Mouse (Mus musculus) heart, postnatal 4 days (tissue): ENCODE data around the gene Pnn. TPM values are rescaled to one million over a fixed set of nuclear protein-coding genes. Genes with fewer than 3 reads are reported as not detected.

Source experiments
- DNase-seq: peaks from one replicate; pipeline ENCODE4 v3.0.0; 2021
- total RNA-seq, 2 experiments: library from RNA; stranded (reverse); gene quantifications; 2 replicates each; pipeline ENCODE4 v1.2.3; 2021

Gene Pnn
- total RNA-seq, 2 experiments from 2014 or later = 38.5 to 40.4 TPM

DNA sequence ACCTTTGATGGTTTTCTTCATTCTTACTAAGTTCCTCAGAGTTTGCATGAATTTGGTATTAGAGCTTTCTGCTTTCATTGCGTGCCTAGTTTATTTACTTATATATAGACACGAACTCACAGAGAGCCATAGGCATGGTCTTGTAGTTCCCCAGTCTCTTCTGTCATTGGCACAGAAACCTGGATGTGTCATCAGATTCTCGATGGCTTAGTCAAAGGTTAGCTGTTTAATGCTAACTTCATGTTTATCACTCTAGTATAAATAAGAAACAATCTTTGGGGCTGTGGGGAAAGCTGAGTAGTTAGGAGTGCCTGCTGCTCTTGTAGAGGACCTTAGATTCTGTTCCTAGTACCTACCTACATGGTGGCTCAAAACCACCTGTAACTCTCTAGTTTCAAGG lies 10.3 kb downstream of the Pnn start:
- no peak for DNase-seq

- DNase-seq = no peak
Observed at GRCm38 (mm10) chr12:59077883-59078282, 11.2 kb downstream of the Pnn start.

DNA sequence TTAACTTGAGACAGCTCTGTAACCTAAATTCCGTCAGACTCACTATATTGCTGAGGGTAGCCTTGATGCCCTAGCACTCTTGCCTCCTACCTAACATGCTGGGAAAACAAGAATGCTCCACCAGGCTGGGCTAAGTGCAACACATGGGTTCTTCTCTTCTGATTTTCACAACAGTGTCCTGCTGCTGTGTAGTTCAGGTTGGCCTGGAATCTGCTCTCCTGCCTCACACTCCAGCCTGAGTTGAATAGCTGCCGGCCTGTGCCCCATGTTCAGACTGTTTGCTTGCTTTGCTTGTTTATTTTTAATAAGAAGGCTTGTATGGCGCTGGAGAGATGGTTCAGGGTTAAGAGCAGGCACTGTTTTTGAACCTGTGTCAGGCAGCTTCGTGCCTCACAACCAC lies 13.8 kb downstream of the Pnn start:
- DNase-seq = no peak

DNA sequence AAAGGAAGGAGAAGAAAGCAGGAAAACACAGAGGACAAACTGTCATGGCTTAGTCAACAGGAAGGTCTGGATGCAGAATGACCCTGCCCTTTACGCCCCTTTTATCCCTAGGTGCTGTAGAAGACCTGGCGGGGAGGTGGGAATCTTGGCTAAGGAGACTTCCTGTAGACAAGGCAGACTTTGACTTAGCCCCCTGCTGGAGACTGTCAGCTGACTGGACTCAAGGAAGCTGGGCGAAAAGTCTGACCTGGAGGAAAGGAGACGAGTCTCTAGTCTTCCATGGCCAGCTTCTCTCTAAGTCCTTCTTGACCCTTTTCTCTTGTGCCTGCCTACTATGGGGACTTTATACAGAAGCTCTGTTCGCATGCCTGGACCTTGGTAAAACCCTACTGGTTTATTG lies 17.8 kb downstream of the Pnn start:
- DNase-seq = no peak

DNA sequence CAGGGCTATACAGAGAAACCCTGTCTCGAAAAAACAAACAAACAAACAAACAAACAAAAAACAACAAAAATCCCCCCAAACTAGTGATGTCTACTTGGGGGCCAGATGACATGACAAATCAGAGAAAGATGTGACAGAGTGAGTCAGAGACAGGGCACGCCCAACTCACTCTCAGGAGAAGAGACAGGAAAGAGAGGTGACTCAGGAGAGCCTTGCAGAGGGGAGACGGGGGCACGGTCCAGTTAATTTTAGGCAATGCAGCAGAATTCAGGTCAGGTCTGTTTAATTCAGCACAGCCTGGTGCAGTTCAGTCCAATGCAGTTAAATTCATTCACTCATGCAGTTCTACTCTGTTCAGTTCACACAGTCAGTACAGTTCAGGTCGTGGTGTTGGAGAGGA lies 19.5 kb downstream of the Pnn start:
- no peak for DNase-seq

- DNase-seq = no peak
Observed at GRCm38 (mm10) chr12:59093543-59093942, 26.9 kb downstream of the Pnn start.

- DNase-seq = no peak
Observed at GRCm38 (mm10) chr12:59095104-59096025, 28.7 kb downstream of the Pnn start, which contains the start of gene Mia2. Mia2 (plus strand) TSS chr12:59095799.

DNA sequence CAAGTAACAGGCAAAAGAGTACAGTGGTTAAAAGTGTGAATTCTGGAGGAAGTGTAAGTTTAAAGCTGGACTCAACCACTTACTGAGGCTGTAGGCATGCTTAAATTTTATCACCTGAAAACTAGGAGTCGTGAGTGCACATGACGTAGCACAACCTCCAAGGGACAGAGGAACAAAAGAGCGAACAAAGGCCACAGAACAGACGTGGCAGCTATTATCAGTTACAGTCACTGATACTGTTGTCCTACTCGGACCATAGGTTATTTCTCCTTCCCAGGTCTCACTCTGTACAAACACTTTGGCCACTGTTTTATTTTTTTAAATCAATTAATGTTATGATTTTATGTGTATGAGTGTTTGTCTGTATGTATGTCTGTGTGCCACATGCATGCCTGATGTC lies 38.1 kb downstream of the Pnn start:
- no peak for DNase-seq

DNA sequence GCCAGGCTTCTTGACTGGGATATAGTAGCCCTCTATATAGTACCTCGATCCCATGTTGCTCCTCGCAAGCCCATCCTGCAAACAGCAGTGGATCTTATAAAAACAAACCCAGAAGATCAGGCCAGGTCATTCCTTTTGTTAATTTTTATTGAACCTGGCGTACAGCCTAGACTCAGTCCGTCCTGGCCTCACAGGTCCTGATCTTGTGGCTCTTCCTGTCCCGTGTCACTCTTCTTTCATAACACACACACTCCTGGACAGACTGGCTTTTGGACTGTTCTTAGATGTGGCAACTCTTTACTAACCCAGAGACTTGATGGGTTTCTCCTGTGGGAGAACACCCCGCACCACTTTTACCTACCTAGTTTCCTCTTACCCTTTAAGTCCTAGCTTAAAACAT lies 39.2 kb downstream of the Pnn start:
- no peak for DNase-seq

DNA sequence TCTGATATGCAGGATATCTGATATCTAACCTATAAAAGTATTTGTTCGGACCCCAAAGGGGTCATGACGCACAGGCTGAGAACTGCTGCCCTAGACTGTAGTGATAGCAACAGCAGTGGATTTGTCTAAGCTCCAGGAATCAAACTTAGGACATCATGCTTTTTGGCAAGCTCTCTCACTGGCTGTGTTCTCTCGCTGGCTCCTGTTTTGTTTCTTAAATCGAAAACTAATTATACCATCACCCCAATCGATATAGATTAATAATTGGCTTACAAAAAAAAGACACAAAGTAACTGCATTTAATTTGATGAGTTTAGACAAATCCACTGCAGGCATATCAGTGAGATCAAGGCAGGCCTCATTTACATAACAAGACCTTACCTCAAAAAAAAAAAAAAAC lies 39.8 kb downstream of the Pnn start:
- no peak for DNase-seq

GRCm38 (mm10) chr12:59107926-59108325 lies 41.2 kb downstream of the Pnn start:
- DNase-seq = no peak

DNA sequence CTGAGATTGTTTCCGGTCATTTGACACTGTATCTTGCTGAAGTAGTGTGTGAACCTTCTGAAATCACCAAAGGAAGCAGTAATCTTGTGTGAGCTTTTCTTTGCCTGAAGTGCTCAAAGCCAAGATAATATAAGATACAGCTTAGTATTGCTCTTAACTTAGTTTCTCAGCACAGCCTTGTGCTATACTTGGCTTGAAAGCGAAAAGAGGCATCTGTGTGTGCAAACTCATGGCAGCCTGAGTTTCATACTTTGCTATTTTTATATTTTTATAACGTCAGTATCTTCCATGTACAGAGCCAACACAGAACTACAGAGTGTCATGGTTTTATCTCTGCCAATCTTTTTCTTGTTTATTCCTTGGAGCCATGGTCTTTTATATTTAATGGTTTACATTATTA lies 50.5 kb downstream of the Pnn start:
- no peak for DNase-seq

Other genes with a start within 250 kb of the Pnn start
- 10 to 100 TPM; 51.0 to 53.8 TPM for gene Sec23a, start 54.9 kb upstream of the Pnn start, total RNA-seq
- 1 to 10 TPM; 8.8 to 9.8 TPM for gene Gemin2, start 53.5 kb upstream of the Pnn start, total RNA-seq
- gene Trappc6b, start 5.4 kb upstream of the Pnn start, total RNA-seq = 10 to 100 TPM; 56.6 to 63.5 TPM
- 10 to 100 TPM; 40.6 to 46.0 TPM for gene Mia2, start 28.9 kb downstream of the Pnn start, total RNA-seq
- gene Fbxo33, start 152.8 kb downstream of the Pnn start, total RNA-seq = 1 to 10 TPM; 7.6 to 9.9 TPM